Mouse (Mus musculus) liver, adult 2 months (tissue): Measurements from ENCODE around the gene Mroh7. TPM values are rescaled to one million over a fixed set of nuclear protein-coding genes. Genes with fewer than 3 reads are reported as not detected.

ENCODE experiments used
- DNase-seq: peaks from one replicate; pipeline ENCODE4 v3.0.0-alpha.2; 2011; ENCODE audit warnings: low read depth, low spot score; ENCODE audit errors: extremely low read depth
- H3K27ac ChIP-seq: fragments of 200-500 bp; replicated peaks from 2 replicates; pipeline ENCODE4 v1.5.1; 2012; ENCODE audit warnings: low read depth, mild to moderate bottlenecking, control low read depth, inconsistent platforms, low read length; ENCODE audit not compliant: insufficient read depth
- H3K27me3 ChIP-seq: fragments of 200-500 bp; 2 replicates; pipeline ENCODE4 v1.6.1; 2012; ENCODE audit warnings: mild to moderate bottlenecking, moderate library complexity, low read length, inconsistent platforms; ENCODE audit not compliant: control insufficient read depth, insufficient read depth
- H3K36me3 ChIP-seq: fragments of 200-500 bp; 2 replicates; pipeline ENCODE4 v1.6.1; 2012; ENCODE audit warnings: low read length, inconsistent platforms; ENCODE audit not compliant: control insufficient read depth, insufficient read depth
- H3K4me1 ChIP-seq: fragments of 200-500 bp; 2 replicates; pipeline ENCODE4 v1.6.1; 2011; ENCODE audit warnings: low read length; ENCODE audit not compliant: control insufficient read depth, insufficient read depth
- H3K4me3 ChIP-seq: fragments of 200-500 bp; 2 replicates; pipeline ENCODE4 v1.5.1; 2011; ENCODE audit warnings: low read depth, mild to moderate bottlenecking, control low read depth, low read length, moderate library complexity; ENCODE audit not compliant: insufficient read depth
- H3K79me2 ChIP-seq: fragments of 200-500 bp; 2 replicates; pipeline ENCODE4 v1.6.1; 2012; ENCODE audit warnings: inconsistent platforms, mild to moderate bottlenecking, low read length, moderate library complexity; ENCODE audit not compliant: control insufficient read depth, insufficient read depth
- H3K9ac ChIP-seq: fragments of 200-500 bp; 2 replicates; pipeline ENCODE4 v1.6.1; 2012; ENCODE audit warnings: low read depth, mild to moderate bottlenecking, control low read depth, inconsistent platforms, low read length
- CTCF ChIP-seq: fragments of 200-500 bp; IDR thresholded peaks from 2 replicates; pipeline ENCODE4 v1.5.1; 2011; ENCODE audit warnings: low read depth, low read length, control low read depth
- POLR2A ChIP-seq: fragments of 200-500 bp; IDR thresholded peaks from 2 replicates; pipeline ENCODE4 v1.6.1; 2011; ENCODE audit warnings: low read length, control low read depth; ENCODE audit not compliant: insufficient read depth; ENCODE audit errors: extremely low read depth
- WGBS: fragments of 180-500 bp; shearing (Covaris S2); methylation state at CpG from one replicate; pipeline ENCODE4 v1.1.7; 2018; 5-methylcytosine and 5-hydroxymethylcytosine counted together
- polyA plus RNA-seq: library from polyadenylated mRNA; depleted of rRNA; stranded (reverse); fragments of >200 nt; gene quantifications from 2 replicates; pipeline ENCODE4 v1.2.3, GENCODE M21; 2012
- total RNA-seq: library from RNA; depleted of rRNA; stranded (reverse); fragments of >200 nt; gene quantifications from 2 replicates; pipeline ENCODE4 v1.2.3, GENCODE M21; 2014

The Mroh7 gene
- total and polyA plus RNA-seq, 2 experiments: under 0.01 to 0.69 TPM

GRCm38 (mm10) chr4:106655681-106656080 is 75.0 kb downstream of the Mroh7 start:
- Histone ChIP-seq H3K4me3 (no peak overlapping the region), H3K79me2 (no peaks in the 10 kb centered on the region), H3K4me1 (peaks cover 6% of the 10 kb centered on the region; the same call in 1 of the 2 replicates), H3K9ac (no peak overlapping the region), H3K36me3 (no peaks in the 10 kb centered on the region), H3K27me3 (no peaks in the 10 kb centered on the region), H3K27ac (no peak overlapping the region)
- TF ChIP-seq POLR2A: no peak
- no peak for TF ChIP-seq CTCF
- WGBS: 92% methylated on average over 10 of the region's 10 CpGs
- no peak for DNase-seq

- TF ChIP-seq POLR2A (no peak), CTCF (no peak)
Measured at GRCm38 (mm10) chr4:106653051-106653450, 77.7 kb downstream of the Mroh7 start.

GRCm38 (mm10) chr4:106652546-106652945 is 78.2 kb downstream of the Mroh7 start:
- Histone ChIP-seq H3K9ac (no peak overlapping the region), H3K27me3 (no peaks in the 10 kb centered on the region), H3K4me1 (peaks cover 6% of the 10 kb centered on the region; the same call in 1 of the 2 replicates), H3K79me2 (no peaks in the 10 kb centered on the region), H3K27ac (no peak overlapping the region), H3K4me3 (no peak overlapping the region), H3K36me3 (no peaks in the 10 kb centered on the region)
- no peak for TF ChIP-seq POLR2A
- no peak for TF ChIP-seq CTCF
- WGBS: 94% methylated on average over 3 of the region's 3 CpGs
- DNase-seq: no peak

More at GRCm38 (mm10) chr4:106653051-106653450, 77.7 kb downstream of the Mroh7 start:
- Histone ChIP-seq H3K36me3 (no peaks in the 10 kb centered on the region), H3K27me3 (no peaks in the 10 kb centered on the region), H3K4me3 (no peak overlapping the region), H3K27ac (no peak overlapping the region), H3K79me2 (no peaks in the 10 kb centered on the region), H3K9ac (no peak overlapping the region), H3K4me1 (peaks cover 6% of the 10 kb centered on the region; the same call in 1 of the 2 replicates)
- DNase-seq: no peak
- WGBS: 96% methylated on average over 15 of the region's 15 CpGs

GRCm38 (mm10) chr4:106650833-106651527 is 79.7 kb downstream of the Mroh7 start, which contains the start of gene Pars2:
Gene Pars2 (plus strand): TSS chr4:106651069.
- Histone ChIP-seq H3K4me1 (peaks cover 6% of the 10 kb centered on the region; the same call in 1 of the 2 replicates), H3K4me3 (peak within 1 kb of the TSS; percentile 98), H3K36me3 (no peaks in the 10 kb centered on the region), H3K27me3 (no peaks in the 10 kb centered on the region), H3K79me2 (no peaks in the 10 kb centered on the region), H3K27ac (no peak within 1 kb of the TSS), H3K9ac (peak within 1 kb of the TSS; percentile 82)
- TF ChIP-seq CTCF (no peak), POLR2A (0 out of 2 replicates have a peak, but pooled peaks have one; percentile 46)
- WGBS: 4% methylated on average over 40 of the region's 40 CpGs
- DNase-seq: peak; percentile 90

- Histone ChIP-seq H3K9ac (no peak overlapping the region), H3K79me2 (no peaks in the 10 kb centered on the region), H3K36me3 (no peaks in the 10 kb centered on the region), H3K4me3 (no peak overlapping the region), H3K4me1 (peaks cover 6% of the 10 kb centered on the region; the same call in 1 of the 2 replicates), H3K27me3 (no peaks in the 10 kb centered on the region), H3K27ac (no peak overlapping the region)
- TF ChIP-seq POLR2A (no peak), CTCF (no peak)
- no peak for DNase-seq
- 92% methylated on average over 6 of the region's 6 CpGs for WGBS
Measured at GRCm38 (mm10) chr4:106647137-106647536, 83.6 kb downstream of the Mroh7 start.

- H3K27ac ChIP-seq: no peak overlapping the region
- H3K4me1 ChIP-seq: no peaks in the 10 kb centered on the region
- 84% methylated on average over 5 of the region's 5 CpGs for WGBS
- H3K36me3 ChIP-seq: no peaks in the 10 kb centered on the region
- H3K27me3 ChIP-seq: no peaks in the 10 kb centered on the region
- no peak overlapping the region for H3K4me3 ChIP-seq
- no peak for DNase-seq
- H3K9ac ChIP-seq: no peak overlapping the region
- TF ChIP-seq POLR2A (no peak), CTCF (no peak)
- H3K79me2 ChIP-seq: no peaks in the 10 kb centered on the region
Measured at GRCm38 (mm10) chr4:106645797-106646196, 84.9 kb downstream of the Mroh7 start.
